Mouse (Mus musculus): ENCODE data around the gene Traf3. TPM values are rescaled to one million over a fixed set of nuclear protein-coding genes. Genes with fewer than 3 reads are reported as not detected.
A peak's percentile ranks its signal among the peaks of the same experiment; 100 is the strongest.

The Traf3 gene
- polyA plus RNA-seq, 1 experiment, result 12.2 TPM

DNA sequence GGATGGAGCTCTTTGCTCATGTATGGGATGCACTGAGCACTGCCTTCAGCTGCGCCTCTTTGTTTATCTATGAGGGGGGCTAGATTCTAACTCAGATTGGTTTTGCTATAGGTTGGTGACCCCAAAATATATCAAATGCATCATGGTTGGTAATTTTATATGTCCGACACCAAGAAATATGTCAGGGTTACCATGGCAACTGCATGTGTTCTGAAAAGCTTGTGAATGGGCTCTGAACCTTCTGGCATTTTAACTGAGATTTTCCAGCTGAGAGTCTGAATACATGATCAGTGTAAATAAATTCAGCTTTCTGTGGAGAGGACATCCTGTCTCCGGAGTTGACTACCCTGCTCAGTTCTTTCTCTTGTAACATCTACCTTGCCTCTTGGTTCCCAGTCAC is 37.8 kb downstream of the Traf3 start:
- DNase-seq, result no peak
- Histone ChIP-seq H3K4me1 (ENCODE audit: control insufficient read depth, insufficient read depth, low read length) (no peaks in the 10 kb centered on the region), H3K4me3 (ENCODE audit: insufficient read depth, low read depth, low read length) (no peak overlapping the region), H3K36me3 (ENCODE audit: control insufficient read depth, insufficient read depth, low read length) (no peaks in the 10 kb centered on the region), H3K27me3 (replicated peaks; ENCODE audit: control insufficient read depth, insufficient read depth, low read length) (no peaks in the 10 kb centered on the region), H3K27ac (ENCODE audit: insufficient read depth, low read depth, low read length) (no peak overlapping the region)
- WGBS, result 75% methylated on average over 3 of the region's 3 CpGs
- TF ChIP-seq CTCF (conservative IDR thresholded peaks at IDR 0.05; ENCODE audit: insufficient read depth, insufficient read length, low read depth, low read length), result no peak
- TF ChIP-seq POLR2A (IDR thresholded peaks at IDR 0.05; ENCODE audit: low read depth, low read length), result no peak

DNA sequence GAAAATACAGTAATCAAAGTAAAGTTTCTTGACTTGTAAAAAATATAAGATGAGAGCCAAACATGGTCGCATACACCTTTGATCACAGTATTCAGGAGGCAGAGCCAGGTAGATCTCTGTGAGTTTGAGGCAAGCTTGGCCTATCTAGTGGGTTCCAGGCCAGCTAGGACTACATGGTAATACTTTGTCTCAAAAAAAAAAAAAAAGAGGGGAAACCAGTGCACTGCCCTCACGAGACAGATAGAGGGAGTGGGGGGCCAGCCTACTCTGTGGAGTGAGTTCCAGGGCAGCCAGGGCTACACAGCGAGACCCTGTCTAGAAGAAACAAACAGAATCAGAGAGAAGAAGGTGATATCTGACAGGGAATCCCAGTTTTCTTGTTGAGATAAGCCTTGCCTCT is 41.5 kb downstream of the Traf3 start:
- DNase-seq, result no peak
- no peaks in the 10 kb centered on the region for H3K4me1 ChIP-seq (ENCODE audit: control insufficient read depth, insufficient read depth, low read length)
- no peak overlapping the region for H3K27ac ChIP-seq (ENCODE audit: insufficient read depth, low read depth, low read length)
- 86% methylated on average over 3 of the region's 3 CpGs for WGBS
- no peak for TF ChIP-seq CTCF (conservative IDR thresholded peaks at IDR 0.05; ENCODE audit: insufficient read depth, insufficient read length, low read depth, low read length)
- no peak for TF ChIP-seq POLR2A (IDR thresholded peaks at IDR 0.05; ENCODE audit: low read depth, low read length)
- no peaks in the 10 kb centered on the region for H3K36me3 ChIP-seq (ENCODE audit: control insufficient read depth, insufficient read depth, low read length)
- H3K4me3 ChIP-seq (ENCODE audit: insufficient read depth, low read depth, low read length), result no peak overlapping the region
- H3K27me3 ChIP-seq (replicated peaks; ENCODE audit: control insufficient read depth, insufficient read depth, low read length), result no peaks in the 10 kb centered on the region

DNA sequence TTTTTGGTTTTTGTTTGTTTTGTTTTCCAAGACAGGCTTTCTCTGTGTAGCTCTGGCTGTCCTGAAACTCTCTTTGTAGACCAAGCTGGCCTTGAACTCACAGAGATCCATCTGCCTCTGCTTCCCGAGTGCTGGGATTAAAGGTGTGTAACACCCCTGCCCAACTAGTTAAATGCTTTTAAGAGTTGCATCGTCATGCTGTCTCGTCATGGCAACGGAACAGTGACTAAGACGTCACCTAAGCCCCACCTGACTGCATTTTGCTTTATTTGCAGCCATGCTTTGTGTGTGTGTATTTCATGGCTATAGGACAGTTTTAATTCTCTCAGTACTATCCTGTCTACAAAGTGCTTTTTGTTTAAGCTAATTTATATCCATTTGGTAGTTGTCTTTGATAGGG is 45.6 kb downstream of the Traf3 start:
- H3K4me1 ChIP-seq (ENCODE audit: control insufficient read depth, insufficient read depth, low read length), result no peaks in the 10 kb centered on the region
- 84% methylated on average over 5 of the region's 5 CpGs for WGBS
- no peak for TF ChIP-seq POLR2A (IDR thresholded peaks at IDR 0.05; ENCODE audit: low read depth, low read length)
- TF ChIP-seq CTCF (conservative IDR thresholded peaks at IDR 0.05; ENCODE audit: insufficient read depth, insufficient read length, low read depth, low read length), result no peak
- no peak overlapping the region for H3K4me3 ChIP-seq (ENCODE audit: insufficient read depth, low read depth, low read length)
- no peak overlapping the region for H3K27ac ChIP-seq (ENCODE audit: insufficient read depth, low read depth, low read length)
- no peak for DNase-seq
- H3K27me3 ChIP-seq (replicated peaks; ENCODE audit: control insufficient read depth, insufficient read depth, low read length), result no peaks in the 10 kb centered on the region
- H3K36me3 ChIP-seq (ENCODE audit: control insufficient read depth, insufficient read depth, low read length), result no peaks in the 10 kb centered on the region

DNA sequence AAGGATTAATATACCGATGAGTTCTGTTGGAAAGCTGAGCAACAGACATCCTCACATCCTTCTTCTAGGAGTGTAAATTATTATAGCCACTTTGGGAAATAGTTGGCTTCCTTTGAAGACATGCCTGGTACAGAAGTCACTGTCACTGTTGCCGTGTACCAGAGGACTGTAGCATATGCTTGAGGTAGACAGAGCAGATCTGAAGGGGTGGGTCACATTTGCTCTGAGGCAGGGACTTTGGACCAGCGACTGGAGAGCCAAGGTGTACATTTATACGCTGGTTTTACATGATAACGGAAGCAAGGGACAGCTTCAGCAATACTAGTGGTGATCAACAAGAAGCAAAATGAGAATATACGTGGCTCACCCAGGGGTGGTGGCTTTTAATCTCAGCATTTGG is 52.7 kb downstream of the Traf3 start:
- no peak overlapping the region for H3K27ac ChIP-seq (ENCODE audit: insufficient read depth, low read depth, low read length)

DNA sequence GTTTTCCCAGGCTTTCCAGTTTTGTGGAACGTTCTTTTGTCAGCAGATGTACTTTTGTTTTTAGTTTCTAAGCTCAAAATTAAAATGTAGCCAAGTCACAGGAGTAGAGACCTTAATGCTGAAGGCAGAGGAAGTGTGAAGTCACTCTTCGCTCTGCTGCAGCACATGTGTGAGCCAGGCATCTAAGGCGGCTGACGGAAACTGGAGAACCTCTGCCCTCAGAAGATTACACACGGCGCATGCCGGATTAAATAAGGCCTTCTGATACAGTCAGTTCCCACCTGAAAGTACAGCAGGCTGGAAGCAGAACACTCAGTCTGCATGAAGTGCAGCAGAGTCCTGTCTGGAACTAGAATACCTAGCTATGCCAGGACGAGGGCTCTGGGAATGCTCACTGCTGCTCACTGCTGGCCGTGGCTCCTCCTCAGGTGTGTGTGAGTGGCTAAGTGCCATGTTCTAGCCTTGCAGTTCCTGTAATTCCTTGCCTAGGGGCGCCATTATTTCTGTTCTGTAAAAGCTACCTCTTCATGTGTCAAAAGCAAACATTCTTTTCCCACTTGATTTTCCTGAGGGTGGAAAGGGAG is 59.1 kb downstream of the Traf3 start:
- DNase-seq, result peak; percentile 20
- Histone ChIP-seq H3K27ac (ENCODE audit: insufficient read depth, low read depth, low read length) (no peak overlapping the region), H3K4me3 (ENCODE audit: insufficient read depth, low read depth, low read length) (no peak overlapping the region), H3K36me3 (ENCODE audit: control insufficient read depth, insufficient read depth, low read length) (no peaks in the 10 kb centered on the region; the same call in 1 of the 2 replicates), H3K4me1 (ENCODE audit: control insufficient read depth, insufficient read depth, low read length) (no peaks in the 10 kb centered on the region), H3K27me3 (replicated peaks; ENCODE audit: control insufficient read depth, insufficient read depth, low read length) (no peaks in the 10 kb centered on the region)
- 71% methylated on average over 10 of the region's 10 CpGs for WGBS
- TF ChIP-seq CTCF (conservative IDR thresholded peaks at IDR 0.05; ENCODE audit: insufficient read depth, insufficient read length, low read depth, low read length) (no peak; the same call in 1 of the 2 replicates), POLR2A (IDR thresholded peaks at IDR 0.05; ENCODE audit: low read depth, low read length) (no peak)

More for the DNA sequence above, 52.7 kb downstream of the Traf3 start:
- H3K36me3 ChIP-seq (ENCODE audit: control insufficient read depth, insufficient read depth, low read length), result no peaks in the 10 kb centered on the region; the same call in 1 of the 2 replicates
- no peaks in the 10 kb centered on the region for H3K27me3 ChIP-seq (replicated peaks; ENCODE audit: control insufficient read depth, insufficient read depth, low read length)
- H3K4me1 ChIP-seq (ENCODE audit: control insufficient read depth, insufficient read depth, low read length), result no peaks in the 10 kb centered on the region
- H3K4me3 ChIP-seq (ENCODE audit: insufficient read depth, low read depth, low read length), result no peak overlapping the region
- 94% methylated on average over 6 of the region's 6 CpGs for WGBS
- no peak for TF ChIP-seq CTCF (conservative IDR thresholded peaks at IDR 0.05; ENCODE audit: insufficient read depth, insufficient read length, low read depth, low read length)
- no peak for TF ChIP-seq POLR2A (IDR thresholded peaks at IDR 0.05; ENCODE audit: low read depth, low read length)
- DNase-seq, result no peak

DNA sequence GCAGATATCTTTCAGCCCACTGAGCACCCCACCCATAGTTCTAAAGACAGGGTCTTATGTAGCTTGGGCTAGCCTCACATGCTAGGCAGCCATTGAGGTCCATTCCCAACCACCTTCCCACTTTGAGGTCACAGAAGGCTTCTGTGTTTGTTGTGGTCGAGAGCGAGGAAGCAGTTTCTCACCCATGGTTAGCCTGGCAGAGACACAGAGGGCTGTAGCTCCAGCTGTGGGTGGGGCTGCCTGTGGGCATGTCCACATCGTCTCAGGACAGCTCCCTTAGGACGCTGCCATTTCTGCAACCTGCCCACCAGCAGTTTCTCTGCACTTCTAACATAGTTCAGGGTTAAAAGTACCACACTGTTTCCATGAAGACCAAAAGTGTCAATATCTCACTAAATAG is 61.2 kb downstream of the Traf3 start:
- TF ChIP-seq CTCF (conservative IDR thresholded peaks at IDR 0.05; ENCODE audit: insufficient read depth, insufficient read length, low read depth, low read length), result no peak
- no peak for TF ChIP-seq POLR2A (IDR thresholded peaks at IDR 0.05; ENCODE audit: low read depth, low read length)
- Histone ChIP-seq H3K27me3 (replicated peaks; ENCODE audit: control insufficient read depth, insufficient read depth, low read length) (no peaks in the 10 kb centered on the region), H3K27ac (ENCODE audit: insufficient read depth, low read depth, low read length) (no peak overlapping the region), H3K4me1 (ENCODE audit: control insufficient read depth, insufficient read depth, low read length) (no peaks in the 10 kb centered on the region), H3K36me3 (ENCODE audit: control insufficient read depth, insufficient read depth, low read length) (no peaks in the 10 kb centered on the region), H3K4me3 (ENCODE audit: insufficient read depth, low read depth, low read length) (no peak overlapping the region)
- DNase-seq, result no peak
- 70% methylated on average over 4 of the region's 4 CpGs for WGBS

DNA sequence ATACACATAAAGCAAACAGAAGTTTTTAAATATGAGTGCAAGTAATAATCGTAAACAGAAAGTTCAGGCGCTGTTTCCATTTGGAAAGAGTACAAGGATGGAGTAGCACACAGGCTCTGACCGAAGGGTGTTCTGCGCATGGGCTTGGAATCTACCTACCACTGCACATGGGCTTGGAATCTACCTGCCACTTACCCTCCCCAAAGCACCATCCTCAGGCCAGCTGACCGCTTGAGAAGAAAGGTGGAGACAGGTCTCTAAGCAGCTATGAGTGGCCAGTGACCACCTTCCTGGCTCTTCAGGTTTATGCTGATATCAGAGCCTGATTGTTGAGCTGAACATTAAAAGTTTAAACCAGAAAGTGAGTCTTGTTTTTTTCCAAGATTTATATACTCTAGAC is 62.3 kb downstream of the Traf3 start:
- H3K4me3 ChIP-seq (ENCODE audit: insufficient read depth, low read depth, low read length), result no peak overlapping the region
- TF ChIP-seq CTCF (conservative IDR thresholded peaks at IDR 0.05; ENCODE audit: insufficient read depth, insufficient read length, low read depth, low read length) (no peak), POLR2A (IDR thresholded peaks at IDR 0.05; ENCODE audit: low read depth, low read length) (no peak)
- no peak for DNase-seq
- H3K27ac ChIP-seq (ENCODE audit: insufficient read depth, low read depth, low read length), result no peak overlapping the region
- no peaks in the 10 kb centered on the region for H3K4me1 ChIP-seq (ENCODE audit: control insufficient read depth, insufficient read depth, low read length)
- no peaks in the 10 kb centered on the region for H3K27me3 ChIP-seq (replicated peaks; ENCODE audit: control insufficient read depth, insufficient read depth, low read length)
- H3K36me3 ChIP-seq (ENCODE audit: control insufficient read depth, insufficient read depth, low read length), result no peaks in the 10 kb centered on the region
- 95% methylated on average over 5 of the region's 5 CpGs for WGBS
